ENCODE assay signal across 11 mouse cellular contexts in genomic region chr12:82335095-82335494, GRCm38 (mm10).
DNase-seq lines count a peak whose midpoint lies in the region; ATAC-seq lines count a peak whose summit lies in the region.
"Had no signal": no experiment of that assay in that cellular context is flagged by ENCODE, and none has a peak within 500 bp of the region (broad histone marks: within the 10 kb centered on the region; RNA-seq: fewer than 3 reads in every experiment).

No protein-coding gene starts in this region.

- no peaks in the 10 kb centered on the region for H3K27me3 ChIP-seq in kidney, embryonic 14.5 days (ENCODE audit: control insufficient read depth, insufficient read depth, low read length)
- no peaks in the 10 kb centered on the region for H3K27me3 ChIP-seq in hindbrain, embryonic 11.5 days (ENCODE audit: control insufficient read depth, insufficient read depth, low read length)
- H3K27me3 ChIP-seq: embryonic facial prominence, embryonic 15.5 days; liver, embryonic 12.5 days had no signal

- ATAC-seq in kidney, embryonic 14.5 days (ENCODE audit: low FRiP score, low TSS enrichment), result no peak
- no peak for ATAC-seq in hindbrain, embryonic 11.5 days (ENCODE audit: low FRiP score)
- no peak for ATAC-seq in cerebellum, adult (ENCODE audit: insufficient number of reproducible peaks, low FRiP score, low TSS enrichment)
- ATAC-seq: liver, embryonic 12.5 days had no signal

- peak overlapping the region; percentile 3; the same call in 1 of the 2 replicates for H3K27ac ChIP-seq in kidney, embryonic 14.5 days (ENCODE audit: low read depth, low read length)
- 0 out of 2 replicates have a peak overlapping the region, but pooled peaks have one; percentile 48 for H3K27ac ChIP-seq in hindbrain, embryonic 11.5 days (ENCODE audit: low read depth, low read length)
- H3K27ac ChIP-seq: embryonic facial prominence, embryonic 15.5 days; liver, embryonic 12.5 days had no signal

- no peaks in the 10 kb centered on the region for H3K36me3 ChIP-seq in kidney, embryonic 14.5 days (ENCODE audit: control insufficient read depth, insufficient read depth, low read length)
- H3K36me3 ChIP-seq in hindbrain, embryonic 11.5 days (ENCODE audit: control insufficient read depth, insufficient read depth, low read length), result no peaks in the 10 kb centered on the region
- H3K36me3 ChIP-seq: embryonic facial prominence, embryonic 15.5 days; liver, embryonic 12.5 days had no signal

- H3K9me3 ChIP-seq in kidney, embryonic 14.5 days (ENCODE audit: control insufficient read depth, low read length), result no peaks in the 10 kb centered on the region
- H3K9me3 ChIP-seq in hindbrain, embryonic 11.5 days (ENCODE audit: control insufficient read depth, low read length), result no peaks in the 10 kb centered on the region
- H3K9me3 ChIP-seq: embryonic facial prominence, embryonic 15.5 days; G1E; liver, embryonic 12.5 days had no signal

- WGBS in kidney, embryonic 14.5 days, result 30% methylated on average over 1 of the region's 1 CpGs
- 14% methylated on average over 1 of the region's 1 CpGs for WGBS in hindbrain, embryonic 11.5 days

- no peak overlapping the region for H3K4me2 ChIP-seq in kidney, embryonic 14.5 days (replicated peaks; ENCODE audit: low read depth, low read length)
- no peak overlapping the region for H3K4me2 ChIP-seq in hindbrain, embryonic 11.5 days (replicated peaks; ENCODE audit: low read depth, low read length)
- H3K4me2 ChIP-seq: embryonic facial prominence, embryonic 15.5 days; liver, embryonic 12.5 days had no signal

- no peak overlapping the region for H3K9ac ChIP-seq in kidney, embryonic 14.5 days (ENCODE audit: low read depth, low read length)
- H3K9ac ChIP-seq in hindbrain, embryonic 11.5 days (ENCODE audit: low read depth, low read length), result no peak overlapping the region
- H3K9ac ChIP-seq: embryonic facial prominence, embryonic 15.5 days; liver, embryonic 12.5 days had no signal

- peaks cover 17% of the 10 kb centered on the region for H3K4me1 ChIP-seq in kidney, embryonic 14.5 days (ENCODE audit: control insufficient read depth, insufficient read depth, low read length)
- peaks cover 4% of the 10 kb centered on the region; the same call in 1 of the 2 replicates for H3K4me1 ChIP-seq in hindbrain, embryonic 11.5 days (replicated peaks; ENCODE audit: control insufficient read depth, insufficient read depth, low read length)

- DNase-seq in kidney, adult 8-10 months, result no peak
- peak; percentile 19 for DNase-seq in embryo, embryonic 10.5 days (ENCODE audit: low spot score)
- DNase-seq in hindbrain, embryonic 11.5 days (ENCODE audit: low spot score), result peak; percentile 8
- DNase-seq in retina, postnatal 1 day, result peak; percentile 72
- DNase-seq in right cerebral cortex, postnatal 14 days, result no peak
- DNase-seq: right cerebral cortex, adult 18-20 months had no signal

- no peak overlapping the region for H3K4me3 ChIP-seq in kidney, embryonic 14.5 days (ENCODE audit: low read length)
- no peak overlapping the region for H3K4me3 ChIP-seq in hindbrain, embryonic 11.5 days (ENCODE audit: low read depth, low read length)
- H3K4me3 ChIP-seq: embryonic facial prominence, embryonic 15.5 days; liver, embryonic 12.5 days had no signal

Comparison
In these comparisons a context has a peak if more than half of its experiments do, and no peak if none do; other contexts are left out.
1. DNase-seq: peak in embryo, embryonic 10.5 days (single experiment), hindbrain, embryonic 11.5 days (single experiment) and retina, postnatal 1 day (single experiment); none in kidney, adult 8-10 months (0 of 2) and right cerebral cortex, postnatal 14 days (single experiment).